Mouse (Mus musculus): ENCODE measurements around the gene Gm3194. TPM values are rescaled to one million over a fixed set of nuclear protein-coding genes. Genes with fewer than 3 reads are reported as not detected.
"Not testable (repeated sequence)": the region's sequence is repeated elsewhere in the genome, so short reads cannot be mapped to it uniquely, and the experiment has no call there.

Gm3194 gene
- polyA plus RNA-seq (2015; fragmentation: Nextera tagmentation; extraction: Ambion mirVana) = 0.42 and 0.47 TPM in 2 replicates

GRCm38 (mm10) chr14:5455367-5455766 is at the start of gene Gm3194:
Gene Gm3194 (minus strand): TSS chr14:5455467.
- no CpG with 5 or more reads among the region's 3 CpGs for WGBS
- ATAC-seq (ENCODE audit: insufficient number of reproducible peaks, low FRiP score, low TSS enrichment, low read depth); H3K27ac ChIP-seq; H3K4me3 ChIP-seq; H3K27me3 ChIP-seq; H3K9me3 ChIP-seq; H3K9ac ChIP-seq; H3K4me1 ChIP-seq; H3K4me2 ChIP-seq; H3K36me3 ChIP-seq: not testable (repeated sequence)

- not testable (repeated sequence) for H3K27ac ChIP-seq; H3K9me3 ChIP-seq; H3K4me1 ChIP-seq; H3K4me2 ChIP-seq; ATAC-seq (ENCODE audit: insufficient number of reproducible peaks, low FRiP score, low TSS enrichment, low read depth); H3K9ac ChIP-seq; H3K36me3 ChIP-seq; H3K4me3 ChIP-seq; H3K27me3 ChIP-seq
- no CpG with 5 or more reads among the region's 35 CpGs for WGBS
Measured at GRCm38 (mm10) chr14:5501374-5501773, 46.1 kb upstream of the Gm3194 start, which contains the start of gene Gm3488. Gene Gm3488 (plus strand): TSS chr14:5501674.

GRCm38 (mm10) chr14:5483907-5484306 is 28.6 kb upstream of the Gm3194 start, which contains the start of gene Gm3187:
Gene Gm3187 (plus strand): TSS chr14:5484207.
- not testable (repeated sequence) for H3K27me3 ChIP-seq; H3K4me3 ChIP-seq; H3K27ac ChIP-seq; H3K4me1 ChIP-seq; H3K36me3 ChIP-seq; ATAC-seq (ENCODE audit: insufficient number of reproducible peaks, low FRiP score, low TSS enrichment, low read depth); H3K4me2 ChIP-seq; H3K9ac ChIP-seq; H3K9me3 ChIP-seq
- WGBS = 76% methylated on average over 5 of the region's 5 CpGs

- ATAC-seq (ENCODE audit: insufficient number of reproducible peaks, low FRiP score, low TSS enrichment, low read depth); H3K9ac ChIP-seq: not testable (repeated sequence)
Measured at GRCm38 (mm10) chr14:5477730-5478129, 22.5 kb upstream of the Gm3194 start, which contains the start of gene Gm8246. Gene Gm8246 (minus strand): TSS chr14:5477830.

GRCm38 (mm10) chr14:5460469-5460868 is 5.2 kb upstream of the Gm3194 start:
- H3K27me3 ChIP-seq; H3K4me3 ChIP-seq; H3K9ac ChIP-seq; H3K36me3 ChIP-seq; H3K27ac ChIP-seq; H3K9me3 ChIP-seq; H3K4me1 ChIP-seq; ATAC-seq (ENCODE audit: insufficient number of reproducible peaks, low FRiP score, low TSS enrichment, low read depth); H3K4me2 ChIP-seq: not testable (repeated sequence)
- no CpG with 5 or more reads among the region's 19 CpGs for WGBS

More at GRCm38 (mm10) chr14:5477730-5478129, 22.5 kb upstream of the Gm3194 start, which contains the start of gene Gm8246:
- H3K27ac ChIP-seq, H3K27me3 ChIP-seq, H3K4me2 ChIP-seq, H3K9me3 ChIP-seq, H3K4me3 ChIP-seq, H3K36me3 ChIP-seq, H3K4me1 ChIP-seq: not testable (repeated sequence)
- no CpG with 5 or more reads among the region's 3 CpGs for WGBS

- no CpG with 5 or more reads among the region's 37 CpGs for WGBS
Measured at GRCm38 (mm10) chr14:5388949-5389348, 66.3 kb downstream of the Gm3194 start, which contains the start of gene Gm3500. Gene Gm3500 (minus strand): TSS chr14:5389049.

More at GRCm38 (mm10) chr14:5388949-5389348, 66.3 kb downstream of the Gm3194 start, which contains the start of gene Gm3500:
- ATAC-seq (ENCODE audit: insufficient number of reproducible peaks, low FRiP score, low TSS enrichment, low read depth); H3K36me3 ChIP-seq; H3K9me3 ChIP-seq; H3K4me3 ChIP-seq; H3K27ac ChIP-seq; H3K27me3 ChIP-seq; H3K4me1 ChIP-seq; H3K4me2 ChIP-seq; H3K9ac ChIP-seq: not testable (repeated sequence)

Other genes with a start within 250 kb of the Gm3194 start
- gene Gm3526, start 194.9 kb downstream of the Gm3194 start, polyA plus RNA-seq (2015; fragmentation: Nextera tagmentation; extraction: Ambion mirVana) = not detected in 2 replicates
- gene Gm3542, start 120.5 kb downstream of the Gm3194 start, polyA plus RNA-seq (2015; fragmentation: Nextera tagmentation; extraction: Ambion mirVana) = not detected in 2 replicates
- gene Gm3500, start 66.4 kb downstream of the Gm3194 start, polyA plus RNA-seq (2015; fragmentation: Nextera tagmentation; extraction: Ambion mirVana) = not detected in 2 replicates
- gene Gm8246, start 22.4 kb upstream of the Gm3194 start, polyA plus RNA-seq (2015; fragmentation: Nextera tagmentation; extraction: Ambion mirVana) = not detected in 2 replicates
- gene Gm3187, start 28.7 kb upstream of the Gm3194 start, polyA plus RNA-seq (2015; fragmentation: Nextera tagmentation; extraction: Ambion mirVana) = not detected in 2 replicates
- 0.49 and 0.60 TPM in 2 replicates for gene Gm3488, start 46.2 kb upstream of the Gm3194 start, polyA plus RNA-seq (2015; fragmentation: Nextera tagmentation; extraction: Ambion mirVana)
- gene Gm3532, start 83.0 kb upstream of the Gm3194 start, polyA plus RNA-seq (2015; fragmentation: Nextera tagmentation; extraction: Ambion mirVana) = not detected in 2 replicates
- gene Gm8265, start 177.6 kb upstream of the Gm3194 start, polyA plus RNA-seq (2015; fragmentation: Nextera tagmentation; extraction: Ambion mirVana) = not detected in 2 replicates
- gene Gm9603, start 232.0 kb upstream of the Gm3194 start, polyA plus RNA-seq (2015; fragmentation: Nextera tagmentation; extraction: Ambion mirVana) = not detected in 2 replicates

Measured in limb, embryonic 15.5 days (tissue).